Mouse (Mus musculus) gastrocnemius, postnatal 4 days (tissue): Measurements from ENCODE around the gene Setd1b. TPM values are rescaled to one million over a fixed set of nuclear protein-coding genes. Genes with fewer than 3 reads are reported as not detected.

Experiments used
- DNase-seq, 2 experiments: peaks; one replicate each; pipeline ENCODE4 v3.0.0; 2021 to 2022; ENCODE audit warnings: low spot score in 2 of 2, mixed read lengths in 2 of 2
- long read RNA-seq, 2 experiments: library from polyadenylated mRNA; stranded (forward); transcript quantifications; one replicate each; pipeline ENCODE4 v2.0.0; 2021
- total RNA-seq, 2 experiments: library from RNA; stranded (reverse); gene quantifications; 2 replicates each; pipeline ENCODE4 v1.2.3; 2021

Setd1b gene
- 10 to 100 TPM; 21.0 to 21.4 TPM for total RNA-seq
- long read RNA-seq, experiment 1, partial matches to known transcripts = 1 of 4 reads
- long read RNA-seq, experiment 1, other reads (novel, unspliced or antisense) = 3 of 4 reads
- long read RNA-seq, experiment 2, partial matches to known transcripts = 3 of 3 reads
- long read RNA-seq, experiment 2, other reads (novel, unspliced or antisense) = 0 of 3 reads

- DNase-seq = peak in 1 of 2 experiments; percentile 58
These were observed at the start of gene Setd1b for GRCm38 (mm10) chr5:123142161-123143157. Gene Setd1b, plus strand, starts transcription at chr5:123142193.

DNA sequence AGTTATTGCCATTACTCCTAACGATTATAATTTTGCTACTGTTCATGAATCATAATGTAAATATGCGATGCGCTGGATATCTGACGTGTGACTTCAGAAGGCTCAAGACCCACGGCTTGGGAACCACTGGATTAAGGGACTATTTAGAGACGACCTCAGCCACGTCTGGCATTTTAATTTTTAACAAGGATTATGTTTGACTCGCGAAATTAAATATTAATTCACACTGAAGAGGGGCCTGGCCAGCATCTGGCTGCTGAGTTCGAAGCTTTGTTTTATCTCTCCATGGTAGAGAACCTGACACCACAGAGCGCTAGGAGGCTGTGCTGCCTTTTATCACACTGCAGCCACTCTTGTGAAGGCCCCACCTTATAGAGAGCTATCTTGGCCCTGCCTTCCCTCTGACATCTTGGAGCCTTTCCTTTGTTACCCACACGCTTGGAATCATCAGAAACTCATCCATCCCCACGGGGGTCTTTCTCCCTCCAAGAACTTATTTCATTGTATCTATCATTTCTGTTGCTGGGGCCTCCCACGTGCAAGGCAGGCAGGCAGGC, 48.8 kb upstream of the Setd1b start:
- no peak for DNase-seq

DNA sequence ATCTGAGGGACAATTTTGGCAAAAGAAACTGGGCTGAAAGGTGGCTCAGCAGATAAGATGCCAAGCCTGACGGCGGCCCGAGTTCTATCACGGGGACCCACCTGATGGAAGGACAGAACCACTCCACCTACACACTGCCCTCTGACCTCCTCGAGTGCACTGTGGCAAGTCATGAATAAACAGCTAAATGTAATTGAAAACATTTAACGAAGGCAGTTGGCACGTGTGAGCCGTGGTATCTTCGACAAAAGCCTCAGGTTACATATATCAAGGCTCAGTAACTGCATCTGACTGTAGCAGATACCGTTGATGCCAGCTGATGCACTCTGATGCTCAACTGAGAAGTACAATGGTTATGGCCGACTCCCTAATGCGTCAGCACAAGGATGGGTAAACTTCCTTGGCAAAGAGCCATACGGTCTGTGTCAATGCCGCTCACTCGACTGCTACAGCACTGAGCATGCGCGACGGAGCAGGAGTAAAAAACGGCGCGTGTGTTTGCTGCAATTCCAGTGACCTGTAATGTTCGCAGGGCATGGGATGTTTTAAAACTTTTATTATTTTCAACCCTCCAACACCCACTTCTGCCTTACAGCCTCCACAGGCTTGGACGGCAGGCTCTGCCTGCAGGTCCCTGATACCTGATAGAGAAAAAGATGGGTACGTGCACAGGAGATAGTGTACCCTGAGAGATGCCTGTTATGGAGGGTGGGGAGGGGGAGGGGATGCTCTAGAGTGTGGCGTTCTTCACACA, 47.6 kb upstream of the Setd1b start:
- DNase-seq = no peak

DNA sequence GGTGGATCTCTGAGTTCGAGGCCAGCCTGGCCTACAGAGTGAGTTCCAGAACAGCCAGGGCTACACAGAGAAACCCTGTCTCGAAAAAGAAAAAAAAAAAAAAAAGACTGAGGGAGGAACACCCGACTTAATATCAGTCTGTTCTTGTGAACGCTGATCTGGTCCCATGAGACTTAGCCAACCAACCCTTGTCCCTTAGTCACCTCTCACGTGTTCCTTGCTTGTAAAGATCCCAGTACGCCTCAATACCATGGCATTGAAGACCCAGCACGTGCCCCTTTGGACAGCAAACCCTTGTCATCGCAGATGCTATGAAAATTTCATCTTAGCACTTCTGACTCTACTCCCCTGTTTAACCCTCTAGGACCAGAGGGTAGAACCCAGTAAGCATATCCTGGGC, 45.7 kb upstream of the Setd1b start:
- no peak for DNase-seq

- DNase-seq = no peak
These were observed 43.5 kb upstream of the Setd1b start for GRCm38 (mm10) chr5:123098487-123098886.

- DNase-seq = no peak
These were observed 39.6 kb upstream of the Setd1b start for GRCm38 (mm10) chr5:123102376-123102775.

GRCm38 (mm10) chr5:123103556-123103955, 38.4 kb upstream of the Setd1b start:
- DNase-seq = no peak

DNA sequence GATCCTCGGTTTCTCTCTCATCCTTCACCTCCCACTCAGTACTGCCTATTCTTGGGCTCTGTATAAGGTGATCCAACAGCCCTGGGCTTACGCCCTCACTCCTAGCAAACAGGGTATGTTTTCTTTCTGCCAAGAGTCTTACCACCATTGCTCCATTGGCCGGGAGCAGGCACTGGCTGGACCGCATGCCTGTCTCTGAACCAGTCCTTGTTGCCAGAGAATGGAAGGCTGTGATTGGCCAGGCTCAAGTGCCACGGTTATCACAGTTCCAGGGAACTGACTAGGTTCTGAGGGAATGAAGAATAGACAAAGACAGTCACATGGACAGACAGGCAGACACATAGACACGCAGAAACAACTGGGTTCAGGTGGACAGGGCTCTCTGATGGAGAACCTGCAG, 37.2 kb upstream of the Setd1b start:
- DNase-seq = no peak

DNA sequence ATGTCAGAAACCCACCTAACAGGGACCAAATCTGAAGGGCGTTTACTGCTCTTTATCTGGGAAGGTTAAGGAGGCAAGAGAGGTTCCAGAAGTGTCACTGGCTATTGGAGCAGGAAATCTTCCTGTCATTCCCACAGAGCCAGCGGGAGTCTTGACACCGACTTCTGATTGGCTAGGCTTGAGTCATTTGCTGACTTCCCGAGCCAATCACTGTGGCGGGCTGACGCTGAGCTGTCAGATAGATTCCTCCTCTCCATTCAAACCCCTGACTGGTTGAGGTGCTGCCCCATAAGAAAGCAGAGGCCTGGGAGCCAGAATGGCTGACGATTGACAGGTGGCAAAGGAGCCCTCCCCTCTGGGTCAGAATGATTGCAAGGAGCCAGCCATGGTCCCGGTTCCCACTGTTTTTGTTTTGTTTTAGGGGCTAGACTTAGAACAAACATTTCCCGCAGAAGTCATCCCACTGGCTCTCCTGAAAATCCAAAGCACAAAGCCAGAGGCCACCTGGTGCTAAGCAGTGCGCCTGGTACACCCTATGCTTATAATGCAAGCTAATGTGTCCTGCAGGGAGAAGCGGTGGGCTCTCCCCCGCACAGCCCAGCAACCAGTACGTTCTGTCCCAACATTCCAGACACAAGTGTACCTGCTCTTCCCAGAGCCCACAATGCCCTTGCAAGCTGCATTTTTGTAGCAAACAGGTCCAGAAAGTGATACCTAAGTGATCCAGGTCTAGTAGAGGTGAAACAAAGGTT, 32.4 kb upstream of the Setd1b start:
- no peak for DNase-seq

GRCm38 (mm10) chr5:123110296-123110721, 31.7 kb upstream of the Setd1b start:
- no peak for DNase-seq

GRCm38 (mm10) chr5:123114109-123114508, 27.9 kb upstream of the Setd1b start:
- DNase-seq = no peak

GRCm38 (mm10) chr5:123114924-123115323, 27.1 kb upstream of the Setd1b start:
- peak in 1 of 2 experiments; percentile 48 for DNase-seq

DNA sequence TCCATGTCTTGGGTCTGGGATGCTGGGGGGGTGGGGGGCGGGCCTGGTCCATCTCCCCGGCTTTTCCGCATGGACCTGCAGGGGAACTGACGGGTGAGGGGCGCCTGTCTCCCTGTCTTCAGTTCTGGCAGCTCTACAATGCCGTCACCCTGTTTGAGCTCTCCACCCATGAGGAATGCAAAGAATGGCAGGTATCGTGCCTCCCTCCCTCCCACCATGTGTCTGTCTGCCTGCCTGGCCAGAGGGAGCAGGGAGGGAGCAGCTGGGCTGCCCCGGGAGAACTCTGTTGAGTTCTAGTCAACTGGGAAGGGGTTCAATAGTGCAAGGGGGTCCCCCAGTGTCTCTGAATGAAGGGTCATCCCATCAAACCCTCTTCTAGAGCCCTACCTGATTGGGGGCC, 25.9 kb upstream of the Setd1b start:
- DNase-seq = no peak

DNA sequence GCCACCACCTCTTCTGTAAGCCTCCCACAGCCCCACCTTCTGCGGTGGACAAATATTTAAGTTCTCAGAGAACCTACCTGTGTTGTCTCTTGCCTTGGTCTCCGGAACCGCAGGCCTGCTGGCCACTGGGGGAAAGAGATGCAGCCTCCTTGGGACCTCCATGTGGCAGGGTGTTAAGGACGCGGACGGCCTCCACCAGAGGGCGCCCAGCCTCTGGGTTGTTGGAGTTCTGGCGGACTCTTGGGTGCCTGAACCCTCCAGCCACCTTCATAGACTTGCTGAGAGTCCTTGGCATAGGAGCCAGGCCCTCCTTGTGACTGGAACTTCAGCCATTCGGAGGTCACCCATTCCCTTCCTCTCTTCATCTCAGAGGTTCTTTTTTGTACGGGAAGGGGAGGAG, 24.7 kb upstream of the Setd1b start:
- DNase-seq = peak; percentile 70 to 77

GRCm38 (mm10) chr5:123117773-123118172, 24.2 kb upstream of the Setd1b start:
- DNase-seq = no peak

GRCm38 (mm10) chr5:123118826-123119225, 23.2 kb upstream of the Setd1b start:
- no peak for DNase-seq

DNA sequence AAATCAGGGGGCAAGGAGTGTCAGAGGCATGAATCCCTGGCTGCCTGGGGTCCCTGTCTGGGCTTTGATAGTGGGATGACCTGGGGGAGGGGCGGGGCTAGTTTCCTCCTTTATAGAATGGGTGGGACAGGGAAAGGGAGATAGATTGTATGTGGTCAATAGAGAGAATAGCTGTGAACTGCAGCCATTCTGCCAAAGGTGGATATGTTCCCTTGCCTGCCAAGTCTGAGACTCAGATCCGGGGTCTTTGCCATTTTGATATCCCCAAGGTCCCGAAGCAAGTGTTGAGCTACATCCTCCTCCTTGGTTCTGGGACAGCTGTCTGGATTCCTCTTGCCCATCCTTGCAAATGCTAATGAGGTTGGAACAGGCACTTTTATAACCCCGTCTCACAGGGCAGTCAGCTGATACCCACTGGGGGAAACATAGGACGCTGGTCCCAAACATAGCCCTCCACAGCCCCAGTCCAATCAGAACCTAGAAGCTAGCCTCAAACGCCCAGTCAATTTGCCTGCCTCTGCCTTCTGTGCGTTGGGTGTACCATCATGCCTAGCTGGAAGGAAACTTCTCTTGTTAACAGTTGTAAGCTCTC, 21.3 kb upstream of the Setd1b start:
- peak in 1 of 2 experiments; percentile 10 for DNase-seq

DNA sequence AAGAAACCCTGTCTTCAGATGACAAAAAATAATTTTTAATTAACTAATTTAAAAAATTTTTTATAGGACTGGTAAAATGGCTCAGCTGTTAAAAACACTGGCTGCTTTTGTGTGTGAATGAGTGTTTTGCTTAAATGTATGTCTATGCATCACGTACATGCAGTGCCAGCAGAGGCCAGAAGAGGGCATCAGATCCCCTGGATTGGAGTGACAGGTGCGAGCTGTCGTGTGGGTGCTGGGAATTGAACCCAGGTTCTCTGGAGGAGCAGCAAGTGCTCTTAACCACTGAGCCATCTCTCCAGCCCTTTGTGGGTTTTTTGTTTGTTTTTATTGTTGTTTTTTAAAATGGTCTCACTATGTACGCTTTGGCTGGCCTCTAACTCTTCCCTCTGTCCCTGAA, 19.8 kb upstream of the Setd1b start:
- no peak for DNase-seq

DNA sequence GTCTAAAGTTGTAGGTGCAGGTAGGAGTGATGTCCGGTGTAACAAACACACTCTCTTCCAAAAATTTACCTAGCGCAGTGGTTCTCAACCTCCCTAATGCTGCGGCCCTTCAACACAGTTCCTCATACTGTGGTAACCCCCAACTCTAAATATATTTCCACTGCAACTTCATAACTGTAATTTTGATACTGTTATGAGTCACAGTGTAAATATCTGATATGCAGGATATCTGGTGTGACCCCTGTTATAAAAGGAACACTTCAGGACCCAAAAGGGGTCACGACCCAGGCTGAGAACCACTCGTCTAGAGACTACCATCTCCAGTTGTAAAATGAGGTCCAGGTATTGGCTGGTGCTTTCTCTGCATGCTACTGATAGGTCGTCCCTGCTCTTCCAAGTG, 16.9 kb upstream of the Setd1b start:
- no peak for DNase-seq
